Mouse (Mus musculus) G1E-ER4 (cell line): ENCODE data around the gene Tpst1. TPM values are rescaled to one million over a fixed set of nuclear protein-coding genes. Genes with fewer than 3 reads are reported as not detected.

Source experiments
- GATA1 ChIP-seq: IDR thresholded peaks from one replicate; pipeline ENCODE4 v1.8.0; 2012; ENCODE audit warnings: low read length, inconsistent platforms
- polyA plus RNA-seq: library from polyadenylated mRNA; stranded (reverse); fragments of >175 nt; gene quantifications from 2 replicates; pipeline ENCODE4 v1.2.3, GENCODE M21; 2012

Tpst1 gene
- polyA plus RNA-seq, 1 experiment: not detected

GRCm38 (mm10) chr5:130078096-130078833 lies 5.1 kb downstream of the Tpst1 start:
- TF ChIP-seq GATA1: no peak

- no peak for TF ChIP-seq GATA1
Observed at GRCm38 (mm10) chr5:130078834-130079156, 5.7 kb downstream of the Tpst1 start.

- no peak for TF ChIP-seq GATA1
Observed at GRCm38 (mm10) chr5:130079202-130080050, 6.3 kb downstream of the Tpst1 start.

- TF ChIP-seq GATA1: no peak
Observed at GRCm38 (mm10) chr5:130080051-130080681, 7.0 kb downstream of the Tpst1 start.

- TF ChIP-seq GATA1: no peak
Observed at GRCm38 (mm10) chr5:130081181-130081881, 8.2 kb downstream of the Tpst1 start.

GRCm38 (mm10) chr5:130082431-130082830 lies 9.3 kb downstream of the Tpst1 start:
- TF ChIP-seq GATA1: no peak

- TF ChIP-seq GATA1: no peak
Observed at GRCm38 (mm10) chr5:130084271-130084670, 11.1 kb downstream of the Tpst1 start.

GRCm38 (mm10) chr5:130088008-130088407 lies 14.9 kb downstream of the Tpst1 start:
- TF ChIP-seq GATA1: no peak

- TF ChIP-seq GATA1: no peak
Observed at GRCm38 (mm10) chr5:130088612-130089011, 15.5 kb downstream of the Tpst1 start.

- TF ChIP-seq GATA1: no peak
Observed at GRCm38 (mm10) chr5:130089177-130089576, 16.1 kb downstream of the Tpst1 start.

GRCm38 (mm10) chr5:130089626-130090393 lies 16.7 kb downstream of the Tpst1 start:
- no peak for TF ChIP-seq GATA1

GRCm38 (mm10) chr5:130096754-130097153 lies 23.6 kb downstream of the Tpst1 start:
- TF ChIP-seq GATA1: no peak

GRCm38 (mm10) chr5:130097837-130098236 lies 24.7 kb downstream of the Tpst1 start:
- no peak for TF ChIP-seq GATA1

GRCm38 (mm10) chr5:130101724-130102123 lies 28.6 kb downstream of the Tpst1 start:
- no peak for TF ChIP-seq GATA1

GRCm38 (mm10) chr5:130109348-130109747 lies 36.2 kb downstream of the Tpst1 start:
- no peak for TF ChIP-seq GATA1
